Mouse (Mus musculus): ENCODE measurements around the gene Cyp4x1. TPM values are rescaled to one million over a fixed set of nuclear protein-coding genes. Genes with fewer than 3 reads are reported as not detected.

Gene Cyp4x1
- total RNA-seq, 2 experiments from 2014 or later, result not detected

DNA sequence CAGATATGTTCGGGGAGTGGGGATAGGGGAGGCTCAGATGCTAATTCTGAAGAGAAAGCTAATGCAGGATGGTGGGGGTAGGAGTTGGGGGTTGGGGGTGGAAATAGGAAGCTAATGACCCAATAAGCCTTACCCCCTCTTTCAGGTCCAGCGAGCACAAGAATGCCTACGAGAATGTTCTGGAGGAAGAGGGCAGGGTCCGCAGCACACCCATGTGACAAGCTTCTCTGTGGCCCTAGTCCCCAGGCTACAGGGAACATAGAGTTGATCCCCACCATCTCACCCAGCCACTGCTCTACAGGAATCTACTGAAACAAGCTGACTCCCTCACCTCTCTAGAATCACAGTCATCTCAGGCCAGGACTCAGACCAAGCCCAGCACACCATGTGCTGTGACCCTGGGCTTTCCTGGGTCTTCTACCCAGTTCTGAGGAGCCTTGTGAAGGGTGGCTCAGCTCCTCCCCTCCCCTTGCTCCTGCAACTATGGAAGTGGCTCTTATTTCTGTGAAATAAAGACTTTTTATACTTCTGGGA lies 40.7 kb downstream of the Cyp4x1 start:
- intact Hi-C loops (cut with DNase I; ENCODE audit: low total_unique reads), result loop anchor here (5.0 kb wide), 1 partner anchor 51 kb away; no protein-coding TSS in a partner anchor
- DNase-seq, result no peak

DNA sequence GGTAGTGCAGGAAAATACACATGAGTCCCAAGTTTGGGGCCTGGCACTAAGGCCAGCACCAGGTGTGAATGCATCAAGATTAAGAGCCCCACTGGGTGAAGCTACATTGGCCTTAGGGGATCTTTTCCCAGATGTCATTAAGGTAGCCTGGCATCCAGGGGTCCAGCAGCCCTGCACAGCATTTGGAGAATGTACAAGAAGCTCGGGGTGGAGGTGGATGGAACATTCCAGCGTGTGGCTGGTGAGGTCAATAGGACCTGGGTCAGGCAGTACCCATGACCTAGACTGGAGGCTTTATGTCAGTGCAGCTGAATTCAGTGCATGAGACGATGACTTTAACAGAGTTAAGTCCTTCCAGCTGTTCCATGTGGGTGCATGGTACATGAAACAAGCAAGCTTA lies 42.3 kb downstream of the Cyp4x1 start:
- intact Hi-C loops (cut with DNase I; ENCODE audit: low total_unique reads), result loop anchor here (5.0 kb wide), 1 partner anchor 50 kb away; no protein-coding TSS in a partner anchor
- no peak for DNase-seq

DNA sequence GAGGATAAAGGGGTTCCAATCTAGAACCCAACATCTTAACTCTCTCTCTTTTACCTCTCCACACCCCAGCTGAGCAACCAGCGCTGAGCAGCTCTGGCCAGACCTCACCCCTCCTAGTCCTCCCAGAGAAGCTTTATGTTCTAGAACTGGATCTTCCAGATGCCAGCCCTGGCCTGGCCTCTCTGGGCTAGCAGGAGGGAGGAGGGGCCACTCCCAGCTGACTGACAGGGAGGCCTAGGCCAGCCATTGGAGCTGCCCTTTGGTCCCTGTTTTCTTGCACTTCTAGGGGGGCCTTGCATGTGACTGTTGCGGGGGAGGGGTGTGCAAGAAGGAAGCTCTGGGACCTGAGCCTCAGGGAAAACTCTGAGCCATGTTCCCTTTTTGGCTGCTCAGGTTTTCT lies 43.5 kb downstream of the Cyp4x1 start:
- no peak for DNase-seq
- intact Hi-C loops (cut with DNase I; ENCODE audit: low total_unique reads), result loop anchor here (5.0 kb wide), 1 partner anchor 48 kb away; no protein-coding TSS in a partner anchor

DNA sequence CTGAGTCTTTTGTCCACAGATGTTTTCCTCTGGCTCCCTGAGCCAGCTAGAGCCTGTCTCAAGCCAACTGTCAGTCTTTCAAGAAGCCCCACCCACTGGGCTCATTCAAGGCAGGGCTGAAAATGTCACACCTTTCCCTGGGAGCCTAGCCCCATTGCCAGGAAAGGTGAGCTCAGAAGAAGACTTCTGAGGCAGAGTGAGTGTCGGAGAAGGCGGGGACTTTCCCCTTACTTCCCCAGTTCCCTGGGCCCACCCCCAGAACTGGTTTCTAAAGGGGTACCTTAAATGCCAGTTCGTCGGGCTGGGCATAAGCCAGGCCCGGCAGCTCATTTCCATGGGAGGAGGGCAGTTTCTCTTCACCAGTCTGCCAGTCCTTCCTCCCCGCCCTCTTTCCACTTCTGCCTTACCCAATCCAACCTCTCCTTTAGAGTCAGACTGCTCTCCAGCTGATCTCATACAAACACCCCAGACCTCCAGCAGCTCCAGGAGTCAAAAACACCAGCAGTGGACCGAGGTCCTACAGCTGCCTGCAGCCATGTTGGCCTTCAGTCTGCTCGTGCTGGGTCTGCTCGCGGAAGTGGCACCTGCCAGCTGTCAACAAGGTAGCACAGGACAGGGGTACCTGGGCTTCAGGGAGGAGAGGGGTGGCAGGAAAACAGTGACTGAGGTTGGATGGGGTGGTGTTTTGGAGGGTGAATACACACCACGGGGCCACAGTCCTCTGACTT lies 45.3 kb downstream of the Cyp4x1 start, which contains the start of gene Pdzk1ip1:
TSS of gene Pdzk1ip1 (plus strand) at position 98 of the 728 bp plus-strand sequence.
- no peak for DNase-seq
- intact Hi-C loops (cut with DNase I; ENCODE audit: low total_unique reads), result no loop called here

DNA sequence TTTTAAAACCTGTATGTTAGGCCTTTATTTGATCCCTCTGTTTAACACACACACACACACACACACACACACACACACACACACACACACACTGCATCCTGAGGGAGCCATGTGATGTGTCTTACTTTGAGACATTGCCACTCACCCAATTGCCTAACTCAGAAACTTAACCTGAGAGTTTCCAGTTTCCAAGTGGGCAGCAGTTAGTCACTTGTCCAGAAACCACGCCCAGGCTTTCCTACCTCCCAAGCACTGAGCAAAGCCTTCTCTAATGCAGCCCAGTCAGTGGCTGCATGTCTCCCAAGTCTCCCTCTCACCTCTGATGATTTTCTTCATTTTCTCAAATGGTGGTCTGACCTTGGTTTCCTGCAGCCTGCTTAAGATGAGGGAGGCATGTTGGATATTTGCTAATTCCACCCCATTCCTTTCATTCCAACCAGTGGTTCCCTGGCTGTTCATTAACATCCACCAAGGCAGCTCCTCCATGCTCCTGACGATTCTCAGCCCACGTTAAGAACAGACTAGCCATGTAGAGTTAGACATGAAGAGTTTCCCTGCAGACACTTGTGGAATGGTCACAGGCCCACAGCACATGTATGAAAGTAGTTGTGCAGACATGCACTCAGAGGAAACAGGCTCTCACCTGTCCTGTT lies 47.2 kb downstream of the Cyp4x1 start:
- no peak for DNase-seq
- intact Hi-C loops (cut with DNase I; ENCODE audit: low total_unique reads), result no loop called here

DNA sequence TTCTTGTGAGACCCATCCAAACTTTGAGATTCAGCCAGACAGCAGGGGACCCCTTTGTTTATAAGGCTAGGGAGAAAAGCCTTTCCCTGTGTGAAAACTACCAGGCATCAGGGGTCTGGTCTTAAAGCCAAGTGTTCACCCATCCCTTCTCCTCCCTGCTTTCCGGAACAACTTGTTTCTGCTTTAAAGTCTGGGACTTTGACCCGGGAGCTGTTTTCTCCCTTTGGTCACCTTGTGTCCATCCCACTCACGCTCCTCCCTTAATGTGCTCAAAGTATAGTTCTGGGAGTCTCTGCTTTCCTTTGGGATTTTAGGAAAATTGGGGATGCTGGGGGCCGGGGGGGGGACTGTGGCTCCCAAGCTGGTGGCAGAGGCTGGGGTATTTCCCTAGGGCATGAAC lies 47.8 kb downstream of the Cyp4x1 start:
- intact Hi-C loops (cut with DNase I; ENCODE audit: low total_unique reads), result no loop called here
- no peak for DNase-seq

DNA sequence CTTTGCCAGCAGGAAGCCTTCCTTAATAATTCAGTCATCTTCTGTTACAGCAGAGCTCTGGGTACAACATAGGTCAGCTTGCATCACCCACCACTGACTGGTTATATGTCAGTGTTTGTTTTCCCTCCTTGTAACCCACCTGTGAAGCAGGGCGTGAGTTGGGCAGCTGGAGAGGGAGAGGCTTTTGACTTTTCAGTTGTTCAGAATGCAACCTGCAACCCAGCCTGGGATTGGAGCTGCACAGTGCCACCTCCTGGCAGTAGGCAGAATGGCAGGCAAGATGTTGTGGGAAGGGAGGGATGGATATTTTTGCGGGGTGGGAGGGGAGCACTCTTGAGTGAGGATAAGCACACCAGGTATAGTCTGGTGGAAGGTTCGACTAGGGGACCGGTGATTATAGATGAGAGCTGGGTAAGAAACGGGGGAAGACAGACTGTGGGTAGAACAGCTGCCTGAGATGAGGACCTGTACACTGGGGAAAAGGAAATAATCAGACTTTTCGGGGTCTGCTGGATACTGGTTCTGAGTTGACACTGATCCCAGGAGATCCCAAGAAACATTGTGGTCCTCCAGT lies 48.5 kb downstream of the Cyp4x1 start:
- peak; percentile 39 for DNase-seq
- intact Hi-C loops (cut with DNase I; ENCODE audit: low total_unique reads), result no loop called here

DNA sequence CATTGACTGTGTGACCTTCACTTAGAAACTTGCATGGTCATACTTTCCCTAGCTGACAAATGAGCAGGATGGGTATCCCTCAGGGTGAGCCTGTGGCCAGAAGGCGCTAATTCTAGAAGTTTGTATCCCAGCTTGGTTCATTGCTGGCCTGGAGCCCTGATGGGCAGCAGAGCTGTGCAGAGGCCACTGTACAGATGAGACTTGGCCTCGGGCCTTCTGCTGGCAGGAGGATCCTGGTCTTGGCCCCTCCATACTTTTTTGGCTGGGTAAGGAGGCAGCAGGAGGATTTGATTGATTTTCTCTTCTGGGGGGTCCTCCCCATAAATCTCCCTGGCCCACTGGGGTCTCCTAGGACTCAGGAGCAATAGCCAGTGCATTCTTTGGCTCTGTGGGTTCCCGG lies 51.0 kb downstream of the Cyp4x1 start:
- intact Hi-C loops (cut with DNase I; ENCODE audit: low total_unique reads), result no loop called here
- DNase-seq, result no peak

DNA sequence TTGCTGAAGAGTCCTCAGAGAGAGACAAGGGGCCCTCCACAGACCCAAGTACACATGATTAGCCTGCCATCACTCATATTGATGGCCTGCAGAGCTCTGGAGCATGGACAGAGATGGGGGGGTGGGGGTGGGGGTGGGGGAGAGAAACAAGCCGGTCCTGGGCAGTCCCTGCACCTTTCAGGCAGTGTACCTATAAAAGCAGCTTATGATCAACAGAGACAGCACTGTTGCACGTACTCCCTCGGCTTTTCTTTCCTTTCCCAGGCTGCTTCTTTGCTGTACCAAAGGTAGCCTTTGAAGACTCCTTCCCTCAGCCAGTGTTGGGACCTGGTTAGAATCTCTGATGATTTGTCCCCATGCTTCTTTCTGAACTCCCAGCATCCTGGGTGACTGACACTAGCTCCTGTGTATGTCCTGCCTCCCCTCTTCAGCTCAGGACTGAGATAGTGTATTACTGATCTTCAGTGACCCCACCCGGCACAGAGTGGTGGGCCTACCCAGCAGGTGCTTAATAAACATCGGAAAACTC lies 54.2 kb downstream of the Cyp4x1 start:
- DNase-seq, result no peak
- intact Hi-C loops (cut with DNase I; ENCODE audit: low total_unique reads), result no loop called here

DNA sequence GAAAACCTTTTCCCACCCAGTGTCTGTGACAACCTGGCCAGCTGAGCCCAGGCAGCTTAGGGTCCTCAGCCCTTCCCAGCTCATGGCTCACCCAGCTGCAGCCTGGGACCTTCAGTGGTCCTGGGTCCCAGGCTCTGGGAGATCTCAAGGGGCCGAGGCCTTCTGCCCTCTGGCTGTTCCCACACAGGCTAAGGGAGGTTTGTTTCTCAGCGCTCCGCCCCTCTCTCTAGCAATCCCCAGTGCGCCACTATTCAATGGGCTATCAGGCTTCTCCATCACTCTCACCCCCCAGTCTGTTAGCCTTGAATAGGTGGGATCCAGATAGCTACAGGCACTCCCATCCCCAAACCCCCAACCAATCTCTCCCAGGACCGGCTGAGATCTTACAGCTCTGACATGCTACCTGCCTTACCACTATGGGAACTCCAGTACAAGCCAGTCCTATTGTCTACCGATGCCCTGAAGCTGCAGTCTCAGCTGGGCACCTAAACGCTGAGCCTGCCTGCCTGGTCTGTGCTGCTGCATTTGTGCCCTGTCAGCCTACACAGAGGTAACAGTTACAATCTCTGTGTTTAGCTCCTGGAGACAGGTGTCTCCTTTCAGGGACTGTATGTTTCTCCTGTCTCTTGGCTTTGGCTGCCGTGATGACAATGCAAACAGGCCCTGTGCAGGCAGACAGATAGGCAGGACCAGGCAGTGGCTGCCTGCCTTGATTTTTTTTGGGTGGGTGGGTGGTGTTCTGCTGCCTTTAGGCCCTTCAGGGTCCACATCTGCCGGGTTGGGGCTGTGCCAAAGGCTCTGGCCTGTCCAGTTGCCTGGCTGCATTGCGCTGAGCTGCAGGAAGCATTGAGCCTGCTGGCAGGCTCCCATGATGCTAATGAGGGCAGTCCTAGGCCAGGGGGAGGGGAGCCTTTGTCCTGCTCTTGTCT lies 54.9 kb downstream of the Cyp4x1 start:
- intact Hi-C loops (cut with DNase I; ENCODE audit: low total_unique reads), result no loop called here
- DNase-seq, result peak; percentile 34

DNA sequence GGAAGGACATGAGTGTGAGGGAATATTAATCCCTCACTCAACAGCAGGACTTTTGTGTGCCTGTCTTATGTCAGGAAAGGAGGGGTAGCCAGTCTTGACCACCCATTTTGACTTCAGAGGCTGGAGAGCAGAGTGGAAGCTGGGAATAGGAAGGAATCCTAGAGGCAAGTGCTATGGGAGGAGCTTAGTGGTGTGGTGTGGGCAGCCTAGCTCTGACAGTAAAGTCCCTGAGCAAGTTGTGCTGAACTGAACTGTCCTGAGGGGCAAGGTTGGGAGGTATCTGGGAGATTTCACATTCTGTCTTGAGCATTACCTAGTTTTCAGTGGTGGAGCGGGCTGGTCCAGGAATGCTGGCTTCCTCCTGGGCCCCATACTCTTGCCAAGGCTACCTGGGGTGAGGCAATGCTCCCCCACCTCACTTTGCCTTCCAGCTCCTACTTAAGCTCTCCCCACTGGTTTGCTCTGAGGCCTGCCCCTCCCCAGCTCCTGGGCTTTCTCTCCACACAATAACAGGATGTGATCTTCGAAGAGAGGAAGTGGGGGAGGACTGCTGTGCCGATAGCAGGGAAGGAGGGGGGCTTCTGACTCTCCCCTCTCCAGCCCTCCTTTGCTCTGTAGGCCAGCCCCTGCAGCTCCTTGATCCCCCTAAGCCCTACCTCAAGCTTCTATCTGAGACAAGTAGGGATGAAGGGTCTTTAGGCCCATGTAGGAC lies 58.7 kb downstream of the Cyp4x1 start:
- intact Hi-C loops (cut with DNase I; ENCODE audit: low total_unique reads), result no loop called here

DNA sequence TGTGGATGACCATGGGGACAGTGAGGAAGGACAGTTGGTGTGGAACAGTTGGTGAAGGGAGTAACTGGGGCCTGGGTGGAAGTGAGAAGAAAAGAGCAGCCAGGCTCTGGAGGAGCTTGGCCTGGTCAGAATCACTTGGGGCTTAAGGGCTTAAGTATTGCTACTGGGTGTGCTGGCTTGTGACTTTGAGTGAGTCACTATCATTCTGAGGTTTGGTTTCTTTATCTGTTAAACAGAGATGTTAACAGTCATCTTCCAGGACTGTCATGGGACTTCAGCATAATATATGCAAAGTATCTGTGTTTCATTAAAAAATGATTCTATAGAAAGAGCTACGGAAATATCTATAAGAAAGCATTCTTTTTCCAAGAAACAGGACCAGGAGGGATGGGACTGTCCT lies 59.3 kb downstream of the Cyp4x1 start:
- no peak for DNase-seq
- intact Hi-C loops (cut with DNase I; ENCODE audit: low total_unique reads), result no loop called here

More for the DNA sequence above, 58.7 kb downstream of the Cyp4x1 start:
- DNase-seq, result no peak

DNA sequence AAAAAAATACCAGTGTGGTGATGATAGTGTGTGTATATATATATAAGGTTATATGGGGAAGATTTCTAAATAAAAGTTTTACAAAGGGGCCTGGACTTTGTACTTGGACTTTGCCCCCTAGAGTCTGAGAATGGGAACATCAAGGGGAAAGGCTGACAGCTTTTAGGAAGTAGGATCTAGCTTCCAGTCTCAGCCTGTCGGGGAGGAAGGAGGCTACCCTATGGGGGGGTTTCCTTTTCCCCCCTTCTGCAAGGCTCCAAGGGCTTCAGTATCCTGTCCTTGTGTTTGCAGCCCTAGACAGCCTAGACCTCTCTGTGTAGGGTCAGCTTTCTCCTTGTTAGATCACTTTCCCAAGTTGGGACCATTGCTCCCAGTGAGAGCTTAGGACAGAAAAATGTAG lies 62.4 kb downstream of the Cyp4x1 start:
- intact Hi-C loops (cut with DNase I; ENCODE audit: low total_unique reads), result no loop called here
- DNase-seq, result no peak

DNA sequence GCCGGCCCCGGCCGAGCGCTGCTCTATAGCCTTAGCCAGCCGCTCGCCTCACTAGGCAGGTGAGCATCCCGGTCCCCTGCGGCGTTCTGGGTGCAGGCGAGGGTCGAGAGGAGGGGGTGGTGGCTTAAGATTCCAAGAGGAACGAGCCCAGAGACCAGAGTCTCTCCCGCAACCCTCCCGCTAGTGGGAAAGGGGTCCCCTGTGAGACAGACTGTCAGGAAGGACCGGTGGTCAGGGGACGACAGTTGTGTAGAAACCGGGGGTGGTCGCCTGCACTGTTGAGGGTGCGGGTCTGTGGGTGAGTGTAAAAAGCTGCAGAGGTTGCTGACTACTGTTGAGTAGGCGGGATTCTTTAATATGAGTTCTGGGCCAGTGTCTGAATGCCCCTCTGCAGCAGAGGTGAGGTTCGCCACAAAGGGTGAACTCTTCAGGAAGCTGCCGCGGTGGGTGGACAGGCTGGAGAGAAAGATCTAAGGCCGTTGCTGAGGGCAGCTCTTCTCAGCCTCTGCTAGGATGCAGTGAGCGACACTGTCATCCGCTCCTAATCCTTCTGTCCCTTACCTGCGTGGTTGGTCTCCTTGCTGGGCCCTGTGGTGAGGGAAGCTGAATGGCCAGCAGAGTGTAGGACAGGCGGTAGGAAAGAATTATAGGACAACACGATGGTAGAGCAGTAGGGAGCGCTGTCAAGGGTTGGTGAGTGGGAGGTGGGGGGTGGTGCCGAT lies 70.4 kb downstream of the Cyp4x1 start:
- intact Hi-C loops (cut with DNase I; ENCODE audit: low total_unique reads), result no loop called here
- no peak for DNase-seq

DNA sequence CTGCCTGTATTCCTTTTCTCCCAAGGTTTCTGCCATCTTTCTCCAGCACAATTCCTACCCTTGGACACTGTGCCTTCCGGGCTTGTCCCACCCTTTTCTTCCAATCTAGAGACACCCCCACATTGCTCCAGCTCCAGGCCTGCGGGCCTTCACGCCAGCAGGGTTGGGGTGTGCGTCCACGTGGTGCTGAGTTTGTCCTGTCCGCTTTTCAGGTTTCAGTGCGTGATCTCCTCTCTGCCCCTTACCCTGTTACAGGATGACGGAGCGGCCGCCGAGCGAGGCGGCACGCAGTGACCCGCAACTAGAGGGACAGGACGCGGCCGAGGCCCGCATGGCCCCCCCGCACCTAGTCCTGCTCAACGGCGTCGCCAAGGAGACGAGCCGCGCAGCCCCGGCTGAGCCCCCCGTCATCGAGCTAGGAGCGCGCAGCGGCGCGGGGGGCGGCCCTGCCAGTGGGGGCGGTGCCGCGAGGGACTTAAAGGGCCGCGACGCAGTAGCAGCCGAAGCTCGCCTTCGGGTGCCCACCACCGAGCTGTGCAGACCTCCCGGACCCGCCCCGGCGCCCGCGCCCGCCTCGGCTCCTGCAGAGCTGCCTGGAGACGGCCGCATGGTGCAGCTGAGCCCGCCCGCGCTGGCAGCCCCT lies 71.1 kb downstream of the Cyp4x1 start:
- intact Hi-C loops (cut with DNase I; ENCODE audit: low total_unique reads), result no loop called here
- DNase-seq, result peak; percentile 21

DNA sequence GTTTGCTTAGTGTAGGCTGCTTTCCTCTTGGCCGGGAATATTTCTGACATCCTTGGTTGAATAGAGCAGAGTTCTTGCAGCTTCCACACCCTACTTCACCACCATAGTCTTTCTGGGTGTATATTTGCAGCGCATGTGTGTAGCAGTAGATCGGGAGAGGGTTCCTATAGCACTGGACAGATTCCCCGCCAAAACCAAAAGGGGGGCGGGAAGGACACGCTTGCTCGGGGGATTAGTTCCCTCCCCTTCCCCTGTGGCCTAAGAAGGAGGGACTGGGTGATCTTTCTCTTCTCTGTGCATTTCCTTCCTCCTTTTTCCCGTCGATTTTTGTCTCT lies 71.6 kb downstream of the Cyp4x1 start:
- DNase-seq, result no peak
- intact Hi-C loops (cut with DNase I; ENCODE audit: low total_unique reads), result no loop called here

DNA sequence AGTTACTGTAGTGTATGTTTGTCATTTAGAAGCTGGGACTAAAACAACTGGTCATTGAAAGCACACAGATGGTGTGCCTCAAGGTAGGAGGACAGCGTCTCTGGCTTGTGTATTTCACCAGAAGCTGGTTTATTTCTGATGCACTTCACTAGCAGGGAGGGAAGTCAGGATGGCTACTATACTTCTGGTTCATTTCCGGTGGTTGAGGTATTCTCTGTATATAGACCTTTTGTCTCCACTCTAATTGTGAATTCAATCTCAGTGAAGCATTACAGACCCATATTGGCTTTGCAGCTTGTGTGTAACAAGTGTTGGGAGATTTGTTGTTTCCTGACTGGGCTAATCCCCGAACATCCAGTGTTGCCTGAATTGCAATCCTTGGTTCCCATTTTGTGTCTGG lies 73.3 kb downstream of the Cyp4x1 start:
- intact Hi-C loops (cut with DNase I; ENCODE audit: low total_unique reads), result no loop called here

DNA sequence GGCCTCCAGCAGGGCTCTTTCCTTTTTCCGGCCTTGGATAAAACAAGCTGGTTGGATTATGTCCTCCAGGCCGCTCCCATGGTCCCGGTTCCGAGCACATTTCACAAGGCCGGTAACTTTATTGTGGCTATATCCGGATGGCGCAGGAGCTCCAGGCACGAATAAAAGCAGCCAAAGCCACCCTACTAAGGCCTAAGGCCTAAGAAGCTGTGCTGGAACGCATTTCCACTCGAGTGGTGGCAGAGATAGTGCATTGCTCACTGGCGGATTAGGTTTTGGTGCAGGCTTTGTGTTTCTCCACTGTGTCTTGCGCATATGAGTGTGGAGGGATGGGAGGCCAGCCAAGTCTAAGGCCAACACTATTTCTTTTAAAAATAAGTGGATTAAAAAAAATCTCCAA lies 74.2 kb downstream of the Cyp4x1 start:
- intact Hi-C loops (cut with DNase I; ENCODE audit: low total_unique reads), result no loop called here
- no peak for DNase-seq

More for the DNA sequence above, 73.3 kb downstream of the Cyp4x1 start:
- DNase-seq, result no peak
